Comparison of ENCODE assay signal across 17 mouse cellular contexts in genomic region chr13:52476998-52477601, GRCm38 (mm10). TPM values are rescaled to one million over a fixed set of nuclear protein-coding genes. Genes with fewer than 3 reads are reported as not detected.
"Had no signal": no experiment of that assay in that cellular context is flagged by ENCODE, and none has a peak within 500 bp of the region (broad histone marks: within the 10 kb centered on the region; RNA-seq: fewer than 3 reads in every experiment).

No protein-coding gene starts in this region.

- H3K4me1 ChIP-seq: kidney, embryonic 15.5 days; liver, embryonic 13.5 days; neural tube, embryonic 12.5 days; neural tube, embryonic 15.5 days; stomach, embryonic 15.5 days had no signal

- H3K36me3 ChIP-seq: kidney, embryonic 15.5 days; liver, embryonic 13.5 days; neural tube, embryonic 12.5 days; neural tube, embryonic 15.5 days; stomach, embryonic 15.5 days had no signal

- H3K4me3 ChIP-seq: kidney, embryonic 15.5 days; left cerebral cortex, adult 2 months; liver, embryonic 13.5 days; neural tube, embryonic 12.5 days; neural tube, embryonic 15.5 days; stomach, embryonic 15.5 days had no signal

- H3K4me2 ChIP-seq: kidney, embryonic 15.5 days; liver, embryonic 13.5 days; midbrain, embryonic 11.5 days; neural tube, embryonic 12.5 days; neural tube, embryonic 15.5 days; stomach, embryonic 15.5 days had no signal

- H3K27me3 ChIP-seq: kidney, embryonic 15.5 days; liver, embryonic 13.5 days; neural tube, embryonic 12.5 days; neural tube, embryonic 15.5 days; stomach, embryonic 15.5 days had no signal

- H3K27ac ChIP-seq: kidney, embryonic 15.5 days; left cerebral cortex, adult 2 months; liver, embryonic 13.5 days; neural tube, embryonic 12.5 days; neural tube, embryonic 15.5 days; stomach, embryonic 15.5 days had no signal

- DNase-seq: kidney, adult 11 months; kidney, postnatal 10 days; layer of hippocampus, postnatal 36 days; liver, embryonic 13.5 days; lung, adult 2 months; lung, postnatal 10 days; midbrain, embryonic 14.5 days; right cerebral cortex, adult 18-20 months; right cerebral cortex, postnatal 14 days; right cerebral cortex, postnatal 4 days had no signal

- H3K9ac ChIP-seq: kidney, embryonic 15.5 days; liver, embryonic 13.5 days; neural tube, embryonic 12.5 days; neural tube, embryonic 15.5 days; stomach, embryonic 15.5 days had no signal

- H3K9me3 ChIP-seq: kidney, embryonic 15.5 days; liver, embryonic 13.5 days; neural tube, embryonic 12.5 days; neural tube, embryonic 15.5 days; stomach, embryonic 15.5 days had no signal

RNA-seq across cellular contexts. Expression of gene Diras2, which starts 54.0 kb away (rescaled TPM):
- total RNA-seq: liver, adult 2 months had no signal
